Mouse (Mus musculus): Measurements from ENCODE around the gene Mical2.
A peak's percentile ranks its signal among the peaks of the same experiment; 100 is the strongest.

Mical2 gene

DNA sequence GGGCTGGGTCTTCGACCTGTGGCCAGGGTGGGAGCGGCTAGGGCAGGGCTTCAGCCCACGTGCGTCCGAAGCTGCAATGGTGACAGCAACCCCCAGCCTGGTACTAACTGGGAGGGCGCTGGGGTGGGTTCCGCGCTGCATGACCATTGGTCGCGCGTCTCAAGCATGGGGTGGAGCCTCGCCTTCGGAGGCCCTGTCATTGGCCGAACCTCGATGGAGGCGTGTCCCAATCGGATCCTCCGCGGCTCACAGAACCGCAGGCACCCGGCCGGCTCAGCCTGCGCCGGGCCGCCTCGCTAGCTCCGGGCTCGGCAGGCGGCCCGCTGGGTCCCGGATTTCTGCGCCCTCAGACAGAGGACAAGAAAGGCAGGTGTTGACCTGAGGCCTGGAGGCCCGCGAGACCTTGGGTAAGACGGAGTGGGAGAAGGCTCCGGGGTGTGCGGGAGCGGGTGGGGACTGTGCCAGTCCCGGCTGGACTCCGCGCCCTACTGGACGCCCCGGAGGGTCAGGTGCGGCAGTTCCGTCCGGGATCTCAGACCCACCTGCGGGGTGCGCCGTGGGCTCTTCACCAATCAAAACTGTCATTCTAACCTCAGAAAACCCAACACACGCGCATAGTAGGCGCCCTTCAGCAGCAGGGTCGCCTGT, at the start of gene Mical2:
Gene Mical2 (plus strand): TSS at position 242 of the 648 bp plus-strand sequence.
- peak; percentile 85 for DNase-seq (ENCODE audit: low spot score)

DNA sequence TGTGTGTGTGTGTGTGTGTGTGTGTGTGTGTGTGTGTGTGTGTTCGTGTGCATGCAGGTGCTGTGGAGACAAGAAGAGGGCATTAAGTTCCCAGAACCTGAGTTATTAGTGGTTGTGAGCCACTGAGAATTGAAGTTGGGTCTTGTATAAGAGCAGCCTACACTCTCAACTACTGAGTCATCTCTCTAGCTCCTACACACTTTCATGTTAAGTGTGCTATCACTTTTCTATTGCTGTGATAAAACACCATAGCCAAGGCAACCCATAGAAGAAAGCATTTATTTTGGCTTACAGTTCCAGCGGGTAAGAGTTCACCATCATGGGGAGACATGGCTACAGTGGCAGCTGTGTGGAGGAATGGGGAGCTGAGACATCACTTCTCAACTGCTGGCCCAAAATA, 49.0 kb upstream of the Mical2 start:
- no peak for DNase-seq (ENCODE audit: low spot score)

DNA sequence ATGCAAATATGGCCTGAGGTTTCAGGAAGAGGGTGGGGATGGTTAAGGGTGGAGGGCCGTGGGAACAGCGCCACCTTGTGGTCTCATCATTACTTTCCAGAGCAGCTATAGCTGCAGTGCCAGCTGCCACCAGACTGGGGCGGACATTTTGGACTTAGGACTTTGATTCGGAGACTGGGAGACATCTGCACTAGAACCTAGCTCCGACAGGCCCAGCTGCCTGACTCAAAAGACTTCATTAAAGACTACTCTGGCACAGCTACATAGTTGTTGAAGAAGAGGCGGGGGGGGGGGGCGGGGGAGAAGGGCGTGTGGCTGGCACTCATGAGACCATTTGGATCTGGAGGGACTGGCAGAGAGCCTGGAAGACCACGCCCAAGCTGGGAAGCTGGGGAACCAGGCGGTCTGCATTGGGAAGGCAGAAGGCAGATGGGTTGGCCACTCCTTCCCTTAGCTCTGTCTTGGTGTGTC, 45.4 kb upstream of the Mical2 start:
- DNase-seq (ENCODE audit: low spot score), result peak; percentile 59

DNA sequence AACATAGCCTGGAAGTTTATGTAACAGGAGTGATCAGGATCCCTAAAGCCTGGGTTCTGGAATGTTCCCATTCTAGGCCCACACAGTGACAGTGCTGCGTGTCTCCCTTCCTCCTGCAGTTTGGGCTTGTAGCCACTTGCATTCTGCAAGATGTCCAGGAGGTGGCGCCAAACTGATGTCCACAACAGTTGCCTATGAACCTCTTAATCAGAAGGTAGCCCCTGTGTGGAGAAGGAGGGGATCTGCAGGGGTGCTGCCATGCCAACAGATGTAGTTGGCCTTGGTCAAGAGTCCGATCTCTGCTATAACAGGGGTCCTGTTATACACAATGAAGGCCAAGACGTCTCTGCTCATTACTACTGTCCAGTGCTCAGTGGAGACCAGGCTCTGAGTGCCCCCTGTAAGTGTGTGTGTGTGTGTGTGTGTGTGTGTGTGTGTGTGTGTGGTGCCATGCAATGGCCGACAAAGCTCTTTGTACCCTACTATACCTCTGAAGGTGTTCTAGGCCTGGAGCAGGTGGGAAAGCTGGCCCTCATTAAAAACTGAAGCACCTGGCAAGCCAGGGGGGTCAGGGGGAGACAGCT, 42.3 kb upstream of the Mical2 start:
- peak; percentile 63 for DNase-seq (ENCODE audit: low spot score)

DNA sequence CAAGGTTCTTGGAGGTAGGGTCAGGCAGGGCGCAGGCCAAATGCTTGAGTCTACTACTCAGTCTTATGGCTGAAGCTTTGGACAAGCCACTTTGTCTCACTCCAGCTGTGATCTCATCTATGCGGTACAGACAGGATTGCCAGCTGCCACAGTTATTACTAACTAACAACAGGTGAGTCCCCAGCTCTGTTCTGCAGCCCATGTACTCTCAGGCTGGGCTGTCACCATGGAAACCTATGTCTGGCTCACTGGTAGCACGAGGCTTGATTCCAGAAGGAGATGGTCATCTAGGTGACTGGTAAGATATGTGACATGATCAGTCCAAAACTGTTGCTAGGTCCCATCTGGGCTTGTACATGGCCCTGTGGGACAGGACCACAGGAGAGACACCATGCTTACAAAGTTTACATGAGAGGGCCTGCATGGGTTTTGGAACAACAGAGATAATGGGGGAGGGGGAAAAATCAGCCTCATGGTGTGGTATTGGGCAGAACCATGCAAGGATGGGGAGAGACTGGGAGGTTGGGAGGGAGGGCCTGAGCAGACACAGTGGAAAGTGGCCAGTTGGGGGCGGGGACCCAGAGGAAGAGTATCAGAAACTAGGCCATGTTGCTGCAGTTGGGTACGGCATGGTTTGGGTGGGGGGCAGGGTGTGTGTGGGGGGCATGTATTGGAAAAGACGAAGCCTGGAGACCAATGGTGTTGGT, 41.0 kb upstream of the Mical2 start:
- DNase-seq (ENCODE audit: low spot score), result no peak

DNA sequence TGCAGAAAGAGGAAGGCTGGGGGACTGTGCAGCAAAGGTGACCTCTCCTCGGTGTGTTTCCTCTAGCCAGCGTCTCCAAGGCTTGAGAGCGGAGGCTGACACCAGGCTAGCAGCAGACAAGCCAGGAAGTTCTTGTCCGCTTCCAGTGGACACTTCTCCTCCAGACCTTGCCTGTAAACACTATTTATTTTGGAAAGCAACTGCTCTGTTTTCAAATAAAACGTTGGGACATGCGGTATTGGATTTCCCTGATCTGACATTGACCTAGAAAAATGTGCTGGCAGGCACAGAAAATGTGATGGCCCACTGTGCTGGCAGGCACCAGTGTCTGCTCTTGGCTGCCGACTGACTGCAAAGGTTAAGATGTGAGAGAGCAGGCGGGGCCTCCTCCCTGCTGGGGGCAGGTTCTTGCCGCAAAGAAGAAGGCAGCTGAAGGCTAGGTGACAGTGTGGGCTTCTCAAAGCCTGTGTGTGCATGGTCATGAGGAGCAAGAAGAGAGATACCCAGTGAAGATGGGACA, 40.4 kb upstream of the Mical2 start:
- peak; percentile 46 for DNase-seq (ENCODE audit: low spot score)

DNA sequence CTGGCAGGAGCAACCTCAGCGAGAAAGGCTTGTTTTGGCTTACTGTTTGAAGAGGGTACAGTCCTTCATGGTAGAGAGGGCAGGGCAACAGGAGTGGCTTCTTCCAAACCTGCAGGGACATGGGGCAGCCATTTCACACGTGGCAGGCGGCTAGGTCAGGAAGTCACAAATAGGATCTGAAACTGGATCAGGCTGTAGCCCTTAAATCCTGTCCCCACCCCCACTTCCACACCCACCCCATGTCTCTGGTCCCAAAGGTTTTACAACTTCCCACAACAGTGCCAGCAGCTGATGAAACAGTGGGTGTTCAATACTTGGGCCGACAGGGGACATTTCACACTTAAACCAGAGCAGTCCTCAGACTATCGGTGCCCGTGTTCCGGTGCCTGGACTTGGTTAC, 38.8 kb upstream of the Mical2 start:
- no peak for DNase-seq (ENCODE audit: low spot score)

DNA sequence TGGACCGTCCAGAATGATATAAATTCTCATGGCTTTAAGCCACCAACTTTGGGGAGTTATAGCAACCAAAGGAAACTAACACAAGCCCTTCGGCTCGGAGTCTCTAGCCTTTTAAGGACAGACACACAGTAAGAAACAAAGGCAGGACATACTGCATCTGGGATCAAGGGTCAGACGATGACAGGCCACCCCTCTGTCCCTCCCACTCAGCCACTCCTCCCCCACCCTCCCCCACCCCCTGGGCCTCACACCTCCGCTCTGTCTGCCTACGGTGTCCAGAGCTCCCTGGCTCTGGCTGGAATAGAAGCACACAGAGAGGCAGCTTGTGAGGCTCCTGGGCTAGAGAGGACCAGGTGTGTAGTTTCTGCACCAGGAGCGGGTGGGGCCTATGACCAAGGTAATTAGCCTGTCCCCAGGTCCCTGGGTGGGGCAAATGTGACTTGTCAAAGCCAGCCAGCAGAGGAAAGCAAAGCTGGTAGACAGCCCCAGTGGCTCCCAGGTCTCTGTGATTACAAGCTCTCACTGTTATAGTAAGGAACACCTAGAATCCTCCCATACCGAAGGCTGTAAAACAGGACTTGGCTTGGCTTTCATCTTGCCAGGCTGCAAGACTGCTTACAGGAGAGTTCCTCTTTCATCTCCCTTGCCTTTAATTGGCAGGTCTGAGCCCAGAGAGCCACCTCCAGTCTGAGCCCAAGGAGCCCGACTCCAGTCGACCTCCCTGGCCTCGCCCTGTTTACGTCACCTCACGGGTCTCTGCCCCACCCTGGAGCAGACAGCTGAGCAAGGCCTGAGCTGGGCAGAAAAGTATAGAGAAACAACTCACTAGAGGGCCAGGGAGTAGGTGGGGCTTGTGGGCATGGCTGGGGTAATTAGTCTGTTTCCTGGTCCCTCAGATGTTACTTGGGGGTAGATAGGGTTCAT, 37.9 kb upstream of the Mical2 start:
- no peak for DNase-seq (ENCODE audit: low spot score)

DNA sequence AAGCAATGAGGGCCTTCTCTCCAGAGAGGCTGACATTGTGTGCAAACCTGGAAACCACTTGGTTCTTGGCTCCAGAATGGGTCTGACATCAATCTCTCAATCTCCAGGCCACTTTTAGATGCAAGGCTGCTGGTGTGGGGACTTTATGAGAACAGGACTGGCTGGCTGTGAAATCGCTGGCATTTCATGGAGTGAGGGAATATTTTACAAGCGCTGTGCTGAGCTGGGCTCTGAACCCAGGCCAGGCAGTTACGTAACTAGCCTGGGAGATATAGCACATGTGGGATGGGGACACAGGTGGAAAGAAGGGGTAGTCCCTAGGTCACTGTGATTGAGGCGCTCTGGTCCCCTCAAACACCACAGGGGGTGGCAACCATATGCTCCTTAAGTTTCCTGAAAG, 33.4 kb upstream of the Mical2 start:
- no peak for DNase-seq (ENCODE audit: low spot score)

DNA sequence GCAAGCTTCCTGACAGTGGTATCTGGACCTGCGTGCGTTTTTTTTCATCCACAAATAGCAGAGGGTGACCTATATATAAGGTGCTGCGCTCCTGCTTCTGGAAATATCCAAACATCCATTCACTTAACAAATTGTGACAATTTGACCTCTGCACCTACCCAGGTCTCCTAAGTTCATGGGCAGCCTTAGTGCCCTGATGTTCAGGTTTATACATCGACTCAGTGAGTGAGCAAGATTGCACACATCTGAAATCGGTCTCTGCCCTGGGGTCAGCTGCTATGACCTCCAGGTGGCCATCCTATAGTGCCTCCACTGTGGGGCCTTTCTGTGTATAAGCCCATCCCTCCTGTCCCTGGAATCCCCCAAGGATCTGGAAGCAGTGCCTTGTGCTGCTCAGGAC, 32.9 kb upstream of the Mical2 start:
- no peak for DNase-seq (ENCODE audit: low spot score)

DNA sequence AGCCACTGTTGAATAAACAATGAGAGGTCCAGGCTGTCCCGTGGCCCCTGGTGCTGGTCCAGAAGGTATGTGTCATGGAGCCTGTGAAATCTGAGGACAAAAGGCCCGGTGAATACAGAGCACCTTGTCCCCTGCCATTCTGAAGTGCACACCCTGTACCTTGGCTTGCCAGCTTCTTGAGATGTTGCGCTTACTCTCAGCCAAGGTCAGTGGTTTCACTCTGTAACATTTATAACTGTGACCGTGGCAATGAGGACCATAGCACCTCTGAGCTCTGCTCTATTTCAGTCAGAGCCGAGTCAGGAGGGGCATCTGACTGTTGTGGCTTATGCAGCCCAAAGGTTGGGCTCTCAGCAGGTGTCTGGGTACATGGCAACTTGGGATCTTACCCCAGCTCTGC, 31.4 kb upstream of the Mical2 start:
- DNase-seq (ENCODE audit: low spot score), result no peak

DNA sequence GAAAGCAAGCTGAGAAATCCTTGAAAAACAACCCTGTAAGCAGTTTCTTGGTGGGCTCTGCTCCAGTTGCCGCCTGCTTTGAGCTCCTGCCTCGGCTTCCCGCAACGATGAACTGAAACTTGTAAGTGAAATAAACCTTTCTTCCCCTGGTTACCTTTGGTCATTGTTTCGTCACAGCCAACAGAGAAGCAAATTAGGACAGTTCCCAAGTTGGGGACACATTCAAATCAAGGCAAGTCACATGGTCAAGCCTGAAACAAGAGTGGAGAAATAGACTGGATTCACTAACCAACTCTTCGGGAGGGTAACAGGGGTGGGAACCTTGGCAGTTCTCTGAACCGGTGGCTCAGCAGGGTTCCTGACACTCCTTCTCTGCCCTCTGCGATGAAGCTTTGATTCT, 28.2 kb upstream of the Mical2 start:
- no peak for DNase-seq (ENCODE audit: low spot score)

DNA sequence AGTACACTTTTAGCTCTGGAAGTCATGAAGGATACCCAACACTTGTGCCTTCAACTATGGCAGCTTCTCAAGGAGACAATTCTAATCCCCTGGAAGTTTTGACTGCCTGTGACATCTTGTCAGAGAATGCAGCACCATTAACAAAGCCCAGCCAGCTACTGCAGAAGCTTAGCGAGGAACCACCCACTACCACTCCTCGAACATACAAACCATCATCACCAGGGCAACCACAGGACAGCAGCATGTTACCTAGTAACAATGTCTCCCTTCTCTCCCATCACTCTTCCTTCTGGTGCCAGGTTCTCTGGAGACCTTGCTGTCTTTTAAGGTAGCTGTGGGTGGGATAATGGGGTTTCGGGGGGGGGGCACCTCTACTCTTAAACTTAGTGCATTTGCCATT, 26.3 kb upstream of the Mical2 start:
- DNase-seq (ENCODE audit: low spot score), result no peak

DNA sequence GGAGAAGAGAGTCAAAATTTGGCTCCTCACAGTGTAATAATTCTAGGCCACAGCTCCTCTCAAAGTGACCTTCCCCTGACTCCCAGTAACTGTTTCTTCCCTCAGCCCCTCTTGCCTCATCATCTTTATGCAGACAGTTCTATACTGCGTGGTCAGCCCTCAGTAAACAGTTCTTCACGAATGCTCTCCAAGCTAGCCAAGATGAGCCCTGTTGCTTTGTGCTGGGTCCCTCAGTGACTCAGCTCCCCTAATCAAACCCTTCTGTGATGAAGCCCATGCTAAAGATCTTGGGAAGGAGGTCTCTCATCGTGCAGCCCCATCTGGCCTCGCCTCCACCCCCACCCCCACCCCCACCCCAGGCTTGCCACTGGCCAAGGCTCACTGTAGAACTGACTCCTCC, 24.9 kb upstream of the Mical2 start:
- no peak for DNase-seq (ENCODE audit: low spot score)

DNA sequence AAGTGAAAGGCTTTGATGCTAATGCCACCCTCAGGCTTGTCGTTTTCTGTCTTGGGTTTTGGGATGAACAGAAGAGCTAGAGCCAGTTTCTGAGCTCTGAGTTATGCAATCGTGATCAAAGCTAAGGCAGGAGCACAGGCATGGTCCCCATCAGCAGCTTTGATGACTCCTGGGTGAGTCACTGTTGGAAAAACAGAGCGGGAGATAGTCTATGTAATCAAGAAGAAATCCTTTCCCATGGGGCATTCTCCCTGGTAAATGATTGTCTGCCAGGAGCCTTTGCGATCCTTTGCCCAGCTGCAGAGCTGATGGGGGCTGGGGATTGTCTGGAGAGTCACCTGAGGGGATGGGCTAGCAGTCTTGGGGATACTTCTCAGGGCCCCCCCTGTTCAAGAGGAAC, 23.5 kb upstream of the Mical2 start:
- DNase-seq (ENCODE audit: low spot score), result no peak

DNA sequence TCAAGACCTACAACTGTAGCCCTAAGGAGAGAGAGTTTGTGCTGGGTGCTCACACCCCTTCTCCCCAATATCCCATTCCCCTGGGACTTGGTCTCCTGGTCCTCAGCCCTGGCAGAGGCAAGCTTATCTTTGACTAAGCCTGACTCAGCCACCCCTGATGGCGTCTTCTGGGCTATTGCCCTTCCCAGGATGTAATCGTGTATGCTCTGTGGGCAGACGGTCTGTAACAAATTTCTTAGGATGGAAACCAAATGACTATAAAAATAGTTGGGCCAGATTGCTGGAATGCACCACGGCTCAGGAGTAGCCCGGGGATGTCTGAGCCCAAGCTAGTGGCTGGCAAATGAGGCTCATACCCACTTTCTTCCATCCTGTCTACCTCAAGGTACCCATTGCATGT, 22.8 kb upstream of the Mical2 start:
- no peak for DNase-seq (ENCODE audit: low spot score)

DNA sequence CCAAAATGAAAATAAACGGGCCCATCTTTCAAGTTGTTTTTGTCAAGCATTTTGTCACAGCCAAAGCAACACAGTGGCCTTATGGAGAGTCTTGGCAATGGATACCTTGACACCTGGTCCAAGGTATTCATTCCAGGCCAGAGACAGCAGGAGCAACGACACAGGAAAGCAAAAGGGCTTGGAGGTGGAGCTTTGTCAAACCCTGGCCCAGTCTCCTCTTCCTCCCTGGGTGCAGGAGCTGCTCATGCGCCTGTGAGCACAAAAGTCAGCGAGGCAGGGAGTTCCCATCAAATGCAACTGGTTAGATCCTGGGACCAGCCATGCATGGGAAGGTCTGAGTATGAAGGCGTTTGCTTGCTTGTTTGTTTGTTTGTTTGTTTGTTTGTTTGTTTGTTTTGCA, 21.7 kb upstream of the Mical2 start:
- no peak for DNase-seq (ENCODE audit: low spot score)

DNA sequence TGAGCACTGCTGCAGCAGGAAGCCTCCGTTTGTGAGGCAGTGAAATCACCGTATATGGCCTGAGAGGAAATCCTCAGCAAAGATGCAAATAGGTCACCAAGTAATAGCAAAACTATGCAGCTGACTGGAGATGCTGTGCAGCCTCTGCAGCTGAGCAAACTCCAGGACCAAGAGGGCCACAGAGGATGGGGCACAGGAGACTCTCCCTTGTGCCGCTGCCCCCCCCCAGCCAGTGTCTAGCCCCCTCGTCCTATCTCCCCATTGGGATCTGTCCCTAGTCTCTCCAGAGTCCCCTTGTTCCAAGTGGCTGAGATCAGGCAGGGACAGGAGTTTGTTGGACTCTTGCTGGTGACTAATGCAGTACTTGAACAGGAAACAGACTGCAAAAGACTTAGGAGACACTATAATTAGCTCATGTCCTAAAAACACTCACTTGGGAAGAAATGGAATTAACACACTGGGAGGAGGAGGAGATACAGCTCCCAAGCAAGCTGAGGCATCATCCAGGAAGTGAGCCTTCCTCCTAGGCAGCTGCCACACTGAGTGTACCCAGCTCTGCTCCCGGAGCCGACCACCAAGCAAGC, 21.2 kb upstream of the Mical2 start:
- no peak for DNase-seq (ENCODE audit: low spot score)

DNA sequence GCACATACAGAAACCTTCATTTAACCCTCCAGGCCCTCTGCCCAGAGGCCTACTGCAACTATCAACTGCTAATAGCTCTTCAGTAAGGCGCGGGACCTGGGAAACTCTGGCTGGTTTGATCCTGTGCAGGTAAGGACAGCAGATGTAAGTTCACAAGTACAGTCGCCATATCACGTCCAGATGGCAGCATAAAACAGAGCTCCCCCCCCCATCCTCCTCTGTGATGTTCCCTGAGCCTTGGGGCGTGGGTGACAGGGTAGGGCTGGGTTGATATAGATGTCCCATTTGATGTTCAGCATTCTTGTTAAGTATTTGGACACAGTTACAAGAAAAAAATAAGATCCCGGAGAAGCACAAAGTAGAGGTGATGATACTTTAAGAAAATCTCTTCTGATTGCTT, 20.1 kb upstream of the Mical2 start:
- no peak for DNase-seq (ENCODE audit: low spot score)

DNA sequence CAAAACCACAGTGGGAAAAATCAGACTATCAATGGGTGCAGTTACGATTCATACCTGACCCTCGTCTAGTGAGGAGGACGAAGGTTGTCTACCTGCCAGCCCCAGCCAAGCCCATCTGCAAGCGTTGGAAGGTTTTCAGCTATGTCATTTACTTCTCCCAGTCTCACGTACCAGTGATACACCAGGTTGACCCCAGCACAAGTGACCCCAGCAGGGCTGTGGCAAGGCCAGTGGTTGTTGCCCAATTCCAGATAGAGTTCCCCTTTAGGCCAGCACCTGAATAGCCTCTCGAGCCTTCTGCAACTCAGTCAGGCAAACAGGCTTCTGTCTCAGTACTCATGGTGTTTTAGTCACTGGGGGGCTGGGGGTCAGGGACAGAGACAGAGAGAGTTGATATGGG, 17.9 kb upstream of the Mical2 start:
- DNase-seq (ENCODE audit: low spot score), result no peak

DNA sequence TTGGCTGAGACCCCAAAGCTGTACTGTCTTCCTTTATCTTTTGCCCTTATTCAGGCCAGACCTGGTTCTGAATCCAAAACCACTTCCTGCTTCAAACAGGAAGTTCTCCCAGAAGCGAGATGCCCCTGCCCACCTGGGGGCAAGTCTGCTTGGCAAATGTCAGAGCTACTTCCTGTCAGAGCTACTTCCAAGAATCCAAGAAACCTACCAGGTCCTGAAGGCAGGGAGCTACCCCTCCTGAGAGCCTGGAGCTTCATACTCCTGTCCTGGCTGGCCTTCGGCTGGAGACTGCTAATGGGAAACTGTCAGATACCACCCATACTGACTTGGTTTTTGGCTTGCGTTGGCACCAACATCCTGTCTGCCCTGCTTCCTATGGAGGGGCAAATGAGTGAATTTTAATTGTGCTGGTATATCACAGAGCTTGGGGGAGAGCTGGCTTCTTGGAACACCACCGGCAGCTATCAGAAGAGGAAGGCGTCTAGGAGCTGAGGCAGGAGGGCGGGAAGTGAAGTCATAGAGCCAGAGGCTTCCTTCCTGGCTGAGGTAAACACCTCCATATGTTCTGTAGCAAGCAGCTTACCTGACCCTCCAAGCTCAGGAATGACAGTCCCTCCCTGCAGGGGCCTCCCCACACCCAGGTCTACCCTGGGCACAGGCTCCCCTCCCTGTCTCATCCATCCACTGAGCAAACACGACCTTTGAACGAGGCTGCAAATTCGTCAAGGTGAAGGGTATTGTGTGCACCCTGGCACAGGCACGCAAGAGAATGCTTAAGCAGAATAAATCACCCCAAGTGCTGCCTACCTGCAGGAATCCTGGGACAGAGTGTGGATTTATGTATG, 17.1 kb upstream of the Mical2 start:
- no peak for DNase-seq (ENCODE audit: low spot score)

All from ovary, adult 18-20 months (tissue).